Mouse (Mus musculus) forebrain, embryonic 12.5 days (tissue): Measurements from ENCODE around the gene Pde4dip. TPM values are rescaled to one million over a fixed set of nuclear protein-coding genes. Genes with fewer than 3 reads are reported as not detected.

Source experiments
- ATAC-seq: fragments of 200-750 bp; cut with Nextera tagmentation; 2 replicates; pipeline ENCODE4 v1.8.0; 2017; ENCODE audit warnings: moderate TSS enrichment; ENCODE audit not compliant: low FRiP score
- H3K27ac ChIP-seq: fragments of 300-500 bp; sonication (generic); 2 replicates; pipeline ENCODE4 v1.5.1; 2016; ENCODE audit warnings: mild to moderate bottlenecking
- H3K27me3 ChIP-seq: fragments of 300-500 bp; sonication (generic); 2 replicates; pipeline ENCODE4 v1.6.1; 2016; ENCODE audit warnings: mild to moderate bottlenecking
- H3K36me3 ChIP-seq: fragments of 300-500 bp; sonication (generic); replicated peaks from 2 replicates; pipeline ENCODE4 v1.6.1; 2016; ENCODE audit warnings: mild to moderate bottlenecking
- H3K4me1 ChIP-seq: fragments of 300-500 bp; sonication (generic); 2 replicates; pipeline ENCODE4 v1.6.1; 2016
- H3K4me2 ChIP-seq: fragments of 300-500 bp; sonication (generic); 2 replicates; pipeline ENCODE4 v1.6.1; 2016; ENCODE audit warnings: mild to moderate bottlenecking, moderate library complexity
- H3K4me3 ChIP-seq: fragments of 300-500 bp; sonication (generic); replicated peaks from 2 replicates; pipeline ENCODE4 v1.5.1; 2016; ENCODE audit warnings: mild to moderate bottlenecking
- H3K9ac ChIP-seq: fragments of 300-500 bp; sonication (generic); 2 replicates; pipeline ENCODE4 v1.6.1; 2016; ENCODE audit warnings: mild to moderate bottlenecking
- H3K9me3 ChIP-seq: fragments of 300-500 bp; sonication (generic); 2 replicates; pipeline ENCODE4 v1.6.1; 2016
- WGBS: fragments of 180-500 bp; shearing (Covaris S2); methylation state at CpG from one replicate; pipeline ENCODE4 v1.1.7; 2016; 5-methylcytosine and 5-hydroxymethylcytosine counted together
- polyA plus RNA-seq: library from polyadenylated mRNA; unstranded; fragments of >200 nt; fragmentation: Nextera tagmentation; extraction: Ambion mirVana; gene quantifications from 2 replicates; pipeline ENCODE4 v1.2.1, GENCODE M21; 2016

Pde4dip gene
- polyA plus RNA-seq, 1 experiment from 2014 or later, result 35.7 TPM

DNA sequence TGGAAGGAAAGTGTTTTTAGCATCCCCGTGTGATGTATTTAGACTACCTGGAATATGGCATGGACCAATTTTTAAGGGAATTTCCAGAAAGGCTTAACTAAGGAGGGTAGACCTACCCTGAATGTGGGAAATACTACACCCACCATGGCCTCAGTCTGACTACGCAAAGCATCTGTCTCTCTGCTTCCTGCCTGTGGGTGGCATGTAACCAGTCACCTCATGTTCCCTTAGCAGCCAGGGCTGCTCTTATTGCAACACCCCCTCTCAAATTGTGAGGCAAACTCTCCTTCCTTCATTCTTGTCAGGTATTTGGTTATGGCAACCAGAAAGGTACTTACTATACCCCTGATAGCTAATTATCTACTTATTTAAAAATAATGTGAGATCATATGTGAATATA lies 57.9 kb downstream of the Pde4dip start:
- Histone ChIP-seq H3K9me3 (no peaks in the 10 kb centered on the region), H3K36me3 (no peaks in the 10 kb centered on the region), H3K27ac (no peak overlapping the region), H3K4me1 (no peaks in the 10 kb centered on the region), H3K4me3 (no peak overlapping the region), H3K4me2 (no peak overlapping the region), H3K27me3 (no peaks in the 10 kb centered on the region; the same call in 1 of the 2 replicates), H3K9ac (no peak overlapping the region)
- ATAC-seq, result no peak
- 83% methylated on average over 2 of the region's 2 CpGs for WGBS

- no peak overlapping the region for H3K27ac ChIP-seq
- peaks cover 2% of the 10 kb centered on the region for H3K27me3 ChIP-seq
- H3K4me2 ChIP-seq, result no peak overlapping the region
- H3K9ac ChIP-seq, result no peak overlapping the region
- ATAC-seq, result no peak
- H3K36me3 ChIP-seq, result no peaks in the 10 kb centered on the region
- no peaks in the 10 kb centered on the region for H3K9me3 ChIP-seq
- WGBS, result 56% methylated on average over 2 of the region's 2 CpGs
- H3K4me3 ChIP-seq, result no peak overlapping the region
- H3K4me1 ChIP-seq, result 0 out of 2 replicates have a peak, but pooled peaks cover 2% of the 10 kb centered on the region
Observed at GRCm38 (mm10) chr3:97830122-97830521, 58.4 kb downstream of the Pde4dip start.

DNA sequence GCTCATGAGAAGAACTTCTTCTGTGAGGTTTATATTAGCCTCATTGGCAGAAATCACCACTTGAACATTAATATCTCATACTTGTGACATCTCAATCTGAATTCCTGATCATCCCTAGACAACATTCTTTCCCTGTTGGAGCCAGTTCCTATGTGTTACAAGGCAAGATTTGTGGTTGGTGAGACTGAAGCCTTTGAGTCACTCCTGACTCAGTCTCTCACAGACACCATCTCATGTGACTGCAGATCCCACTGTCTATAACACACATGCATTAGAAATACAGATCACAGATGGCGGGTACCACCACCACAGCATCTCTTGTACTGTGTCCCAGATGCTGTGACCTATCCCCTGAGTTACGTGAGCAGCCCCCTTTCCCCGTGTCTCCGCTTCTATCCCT lies 60.2 kb downstream of the Pde4dip start:
- Histone ChIP-seq H3K4me3 (no peak overlapping the region), H3K9ac (no peak overlapping the region), H3K4me1 (peaks cover 12% of the 10 kb centered on the region), H3K27me3 (peaks cover 20% of the 10 kb centered on the region), H3K4me2 (no peak overlapping the region), H3K9me3 (no peaks in the 10 kb centered on the region), H3K27ac (no peak overlapping the region), H3K36me3 (no peaks in the 10 kb centered on the region)
- ATAC-seq, result no peak
- 91% methylated on average over 4 of the region's 4 CpGs for WGBS

DNA sequence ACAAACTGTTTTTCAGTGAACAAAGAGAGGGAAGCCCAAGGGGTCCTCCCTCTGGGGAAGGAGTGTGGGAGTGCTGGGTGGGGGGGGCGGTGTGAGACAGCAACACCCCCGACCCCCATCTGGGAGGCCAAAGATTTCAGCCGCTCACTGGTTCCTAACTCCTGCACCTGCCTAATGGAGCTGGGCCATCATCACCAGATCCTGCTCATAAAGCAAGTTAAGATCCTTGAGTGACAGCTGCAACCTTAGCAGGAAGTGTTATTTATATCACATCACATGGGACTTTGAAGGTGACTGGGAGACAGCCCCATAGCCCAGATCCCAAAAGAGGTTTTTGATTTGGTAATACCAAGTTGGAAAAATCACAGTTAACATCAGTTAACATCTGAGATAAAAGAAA lies 63.3 kb downstream of the Pde4dip start:
- Histone ChIP-seq H3K36me3 (no peaks in the 10 kb centered on the region), H3K4me2 (peak overlapping the region; percentile 62; the same call in 1 of the 2 replicates), H3K9me3 (no peaks in the 10 kb centered on the region), H3K9ac (no peak overlapping the region), H3K27ac (no peak overlapping the region), H3K4me3 (no peak overlapping the region), H3K4me1 (peaks cover 12% of the 10 kb centered on the region), H3K27me3 (peaks cover 29% of the 10 kb centered on the region)
- WGBS, result 9% methylated on average over 3 of the region's 3 CpGs
- no peak for ATAC-seq

DNA sequence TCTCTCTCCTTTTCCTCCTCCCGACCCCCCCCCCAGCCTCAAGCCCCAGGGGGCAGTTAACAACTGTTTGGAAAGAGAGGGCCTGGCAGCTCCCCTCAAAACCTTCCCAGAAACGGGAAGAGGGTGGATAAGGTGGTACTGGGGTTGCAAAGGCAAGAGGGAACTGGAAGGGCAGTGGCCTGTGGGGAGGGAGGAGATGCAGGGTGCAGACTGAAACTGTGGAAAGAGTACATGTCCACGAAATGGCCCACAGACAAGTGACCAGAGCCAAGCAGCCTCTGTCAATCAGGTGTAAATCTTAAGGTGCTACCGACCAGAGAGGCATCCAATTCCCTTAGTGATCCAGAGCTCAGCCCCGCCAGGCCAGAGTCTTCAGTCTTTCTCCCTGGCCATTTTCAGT lies 63.8 kb downstream of the Pde4dip start:
- Histone ChIP-seq H3K36me3 (no peaks in the 10 kb centered on the region), H3K4me2 (peak overlapping the region; percentile 62), H3K27me3 (peaks cover 29% of the 10 kb centered on the region), H3K4me1 (peaks cover 12% of the 10 kb centered on the region), H3K9me3 (no peaks in the 10 kb centered on the region), H3K27ac (no peak overlapping the region), H3K4me3 (peak overlapping the region; percentile 42), H3K9ac (peak overlapping the region; percentile 22; the same call in 1 of the 2 replicates)
- ATAC-seq, result no peak
- 7% methylated on average over 5 of the region's 5 CpGs for WGBS

GRCm38 (mm10) chr3:97824011-97824711 lies 64.3 kb downstream of the Pde4dip start:
- Histone ChIP-seq H3K27me3 (peaks cover 29% of the 10 kb centered on the region), H3K9me3 (no peaks in the 10 kb centered on the region), H3K4me1 (peaks cover 12% of the 10 kb centered on the region), H3K4me2 (peak overlapping the region; percentile 62), H3K27ac (no peak overlapping the region), H3K9ac (peak overlapping the region; percentile 22), H3K36me3 (no peaks in the 10 kb centered on the region), H3K4me3 (peak overlapping the region; percentile 42)
- WGBS, result under 1% methylated on average over 28 of the region's 29 CpGs
- ATAC-seq, result peak; percentile 69

- H3K27ac ChIP-seq, result no peak overlapping the region
- H3K4me3 ChIP-seq, result no peak overlapping the region
- no peak overlapping the region for H3K9ac ChIP-seq
- peaks cover 29% of the 10 kb centered on the region for H3K27me3 ChIP-seq
- H3K4me1 ChIP-seq, result peaks cover 12% of the 10 kb centered on the region
- H3K9me3 ChIP-seq, result no peaks in the 10 kb centered on the region
- 19% methylated on average over 6 of the region's 6 CpGs for WGBS
- no peaks in the 10 kb centered on the region for H3K36me3 ChIP-seq
- no peak for ATAC-seq
- H3K4me2 ChIP-seq, result peak overlapping the region; percentile 62
Observed at GRCm38 (mm10) chr3:97823438-97823837, 65.1 kb downstream of the Pde4dip start.

DNA sequence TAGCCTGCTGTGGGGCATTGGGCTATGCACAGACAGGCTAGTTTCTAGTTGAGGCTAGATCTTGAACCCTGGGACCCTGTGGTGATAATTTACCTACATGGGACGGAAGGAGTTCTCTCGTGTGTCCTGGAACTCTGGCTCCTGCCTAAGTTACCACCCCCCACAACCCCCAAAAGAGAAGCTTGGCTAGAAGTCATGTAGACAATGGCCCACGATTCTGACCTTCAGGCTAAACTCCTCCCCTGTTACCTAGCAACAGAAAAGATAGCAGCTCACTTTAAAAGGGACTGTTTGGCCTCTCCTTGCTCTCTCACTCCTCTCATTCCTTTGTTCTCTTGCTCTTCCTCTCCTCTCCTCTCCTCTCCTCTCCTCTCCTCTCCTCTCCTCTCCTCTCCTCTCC lies 69.5 kb downstream of the Pde4dip start:
- WGBS, result 32% methylated on average over 3 of the region's 3 CpGs
- no peak overlapping the region for H3K4me3 ChIP-seq
- no peak overlapping the region for H3K9ac ChIP-seq
- peaks cover 17% of the 10 kb centered on the region for H3K27me3 ChIP-seq
- no peaks in the 10 kb centered on the region for H3K36me3 ChIP-seq
- peaks cover 7% of the 10 kb centered on the region for H3K4me1 ChIP-seq
- no peak overlapping the region for H3K4me2 ChIP-seq
- no peak overlapping the region for H3K27ac ChIP-seq
- no peak for ATAC-seq
- no peaks in the 10 kb centered on the region for H3K9me3 ChIP-seq

GRCm38 (mm10) chr3:97818383-97818982 lies 70.0 kb downstream of the Pde4dip start:
- no peaks in the 10 kb centered on the region for H3K9me3 ChIP-seq
- WGBS, result 87% methylated on average over 1 of the region's 1 CpGs
- H3K4me3 ChIP-seq, result no peak overlapping the region
- H3K36me3 ChIP-seq, result no peaks in the 10 kb centered on the region
- no peak overlapping the region for H3K27ac ChIP-seq
- peaks cover 11% of the 10 kb centered on the region for H3K27me3 ChIP-seq
- no peak overlapping the region for H3K4me2 ChIP-seq
- no peak overlapping the region for H3K9ac ChIP-seq
- no peak for ATAC-seq
- H3K4me1 ChIP-seq, result peaks cover under 1% of the 10 kb centered on the region

DNA sequence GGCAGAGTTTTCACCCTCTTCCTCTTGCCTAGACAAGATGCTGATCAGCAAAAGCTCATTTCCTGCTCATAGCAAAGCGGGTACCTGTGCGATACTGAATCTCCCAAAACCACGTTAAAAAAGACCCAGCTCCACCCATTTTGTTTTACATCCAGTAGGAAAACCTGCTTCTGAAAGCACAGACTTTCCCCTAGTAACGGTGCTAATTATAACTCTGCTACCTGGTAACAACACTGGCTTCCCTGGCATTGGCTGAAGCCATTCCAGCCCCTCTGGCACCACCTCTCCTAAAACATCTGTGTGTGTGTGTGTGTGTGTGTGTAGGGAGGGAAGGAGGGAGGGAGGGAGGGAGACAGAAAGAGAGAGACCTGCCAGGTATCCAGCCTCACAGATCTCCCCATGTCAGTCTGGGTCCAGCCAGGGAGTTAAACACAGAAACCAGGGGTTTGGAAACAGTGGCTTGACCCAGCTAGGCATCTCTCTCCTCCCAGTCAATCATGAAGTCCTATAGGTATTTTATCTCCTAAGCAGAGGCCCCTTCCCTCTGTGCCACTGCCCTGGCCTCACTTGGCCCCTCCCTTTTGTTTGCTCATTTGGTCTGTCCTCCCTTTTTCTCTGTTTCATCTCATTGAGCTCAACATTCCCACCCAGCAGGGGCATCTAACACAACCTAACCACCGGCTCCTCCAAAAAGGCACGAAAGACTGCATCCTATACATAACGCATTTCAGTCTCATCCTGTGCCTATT lies 76.7 kb downstream of the Pde4dip start:
- Histone ChIP-seq H3K36me3 (no peaks in the 10 kb centered on the region), H3K9ac (no peak overlapping the region), H3K4me2 (no peak overlapping the region; the same call in 1 of the 2 replicates), H3K9me3 (no peaks in the 10 kb centered on the region), H3K4me1 (peaks cover 16% of the 10 kb centered on the region), H3K27ac (no peak overlapping the region), H3K27me3 (no peaks in the 10 kb centered on the region), H3K4me3 (no peak overlapping the region)
- no peak for ATAC-seq
- 29% methylated on average over 7 of the region's 7 CpGs for WGBS

DNA sequence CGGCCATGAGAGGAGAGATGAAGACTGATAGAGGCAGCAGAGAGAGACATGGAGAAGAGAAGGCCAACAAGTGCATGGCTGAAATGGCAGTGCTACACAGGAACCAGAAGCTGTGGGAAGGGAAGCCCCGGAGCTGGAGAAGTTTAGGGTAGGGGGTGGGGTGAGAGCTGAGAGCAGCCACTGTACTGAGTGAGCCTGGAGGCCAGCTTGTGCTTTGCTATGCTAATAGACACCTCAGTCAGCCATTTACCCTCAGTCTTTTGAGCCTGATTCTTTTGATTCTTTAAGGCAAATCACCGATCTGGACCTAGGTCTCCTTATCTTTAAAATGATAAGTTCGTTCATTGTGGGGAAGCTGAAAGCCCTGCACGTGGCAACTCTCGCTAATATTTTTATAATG lies 77.3 kb downstream of the Pde4dip start:
- Histone ChIP-seq H3K4me1 (peaks cover 16% of the 10 kb centered on the region), H3K27ac (no peak overlapping the region), H3K9ac (no peak overlapping the region), H3K4me2 (no peak overlapping the region; the same call in 1 of the 2 replicates), H3K4me3 (no peak overlapping the region), H3K9me3 (no peaks in the 10 kb centered on the region), H3K27me3 (no peaks in the 10 kb centered on the region), H3K36me3 (no peaks in the 10 kb centered on the region)
- 21% methylated on average over 6 of the region's 6 CpGs for WGBS
- ATAC-seq, result no peak

GRCm38 (mm10) chr3:97810334-97810733 lies 78.2 kb downstream of the Pde4dip start:
- Histone ChIP-seq H3K9me3 (no peaks in the 10 kb centered on the region), H3K4me3 (no peak overlapping the region), H3K4me1 (peaks cover 16% of the 10 kb centered on the region), H3K36me3 (no peaks in the 10 kb centered on the region), H3K27me3 (no peaks in the 10 kb centered on the region), H3K4me2 (no peak overlapping the region), H3K27ac (no peak overlapping the region), H3K9ac (no peak overlapping the region)
- no peak for ATAC-seq
- WGBS, result 94% methylated on average over 2 of the region's 2 CpGs
